Mouse (Mus musculus) kidney, postnatal 0 days (tissue): ENCODE results near the gene Zfp385a. TPM values are rescaled to one million over a fixed set of nuclear protein-coding genes. Genes with fewer than 3 reads are reported as not detected.

Source experiments
- ATAC-seq: fragments of 200-750 bp; cut with Nextera tagmentation; replicated peaks from 2 replicates; pipeline ENCODE4 v1.8.0; 2017; ENCODE audit warnings: low read depth, moderate number of reproducible peaks, moderate TSS enrichment, moderate library complexity; ENCODE audit not compliant: low FRiP score
- DNase-seq: peaks from one replicate; pipeline ENCODE4 v3.0.0-alpha.2; 2016; ENCODE audit warnings: low spot score
- H3K27ac ChIP-seq: fragments of 300-500 bp; sonication (generic); 2 replicates; pipeline ENCODE4 v1.5.1; 2014; ENCODE audit warnings: mild to moderate bottlenecking
- H3K27me3 ChIP-seq: fragments of 300-500 bp; sonication (generic); 2 replicates; pipeline ENCODE4 v1.6.1; 2014; ENCODE audit warnings: low read length, mixed read lengths; ENCODE audit not compliant: insufficient read depth
- H3K36me3 ChIP-seq: fragments of 300-500 bp; sonication (generic); 2 replicates; pipeline ENCODE4 v1.6.1; 2014; ENCODE audit warnings: low read length, mixed read lengths; ENCODE audit not compliant: insufficient read depth
- H3K4me1 ChIP-seq: fragments of 300-500 bp; sonication (generic); replicated peaks from 2 replicates; pipeline ENCODE4 v1.6.1; 2014; ENCODE audit warnings: antibody characterized with exemption, low read length, mixed read lengths; ENCODE audit not compliant: insufficient read depth
- H3K4me2 ChIP-seq: fragments of 300-500 bp; sonication (generic); 2 replicates; pipeline ENCODE4 v1.6.1; 2014; ENCODE audit warnings: mild to moderate bottlenecking, low read length, moderate library complexity, mixed read lengths
- H3K4me3 ChIP-seq: fragments of 300-500 bp; sonication (generic); replicated peaks from 2 replicates; pipeline ENCODE4 v1.5.1; 2014; ENCODE audit warnings: low read depth, low read length
- H3K9ac ChIP-seq: fragments of 300-500 bp; sonication (generic); 2 replicates; pipeline ENCODE4 v1.6.1; 2014; ENCODE audit warnings: low read depth, low read length
- H3K9me3 ChIP-seq: fragments of 300-500 bp; sonication (generic); replicated peaks from 2 replicates; pipeline ENCODE4 v1.6.1; 2016; ENCODE audit warnings: low read length, inconsistent platforms, mixed read lengths
- CTCF ChIP-seq: IDR thresholded peaks from 2 replicates; pipeline ENCODE4 v1.5.1; 2016; ENCODE audit warnings: antibody characterized with exemption, low read depth, mild to moderate bottlenecking, moderate library complexity
- WGBS: fragments of 180-500 bp; shearing (Covaris S2); extraction: QIAGEN DNeasy Blood & Tissue Kit; methylation state at CpG from one replicate; pipeline ENCODE4 v1.1.7; 2014; 5-methylcytosine and 5-hydroxymethylcytosine counted together
- polyA plus RNA-seq: library from polyadenylated mRNA; unstranded; fragments of >200 nt; fragmentation: Nextera tagmentation; extraction: Ambion mirVana; gene quantifications from 2 replicates; pipeline ENCODE4 v1.2.1, GENCODE M21; 2015

Gene Zfp385a
- polyA plus RNA-seq, 1 experiment from 2014 or later, result 11.8 TPM

DNA sequence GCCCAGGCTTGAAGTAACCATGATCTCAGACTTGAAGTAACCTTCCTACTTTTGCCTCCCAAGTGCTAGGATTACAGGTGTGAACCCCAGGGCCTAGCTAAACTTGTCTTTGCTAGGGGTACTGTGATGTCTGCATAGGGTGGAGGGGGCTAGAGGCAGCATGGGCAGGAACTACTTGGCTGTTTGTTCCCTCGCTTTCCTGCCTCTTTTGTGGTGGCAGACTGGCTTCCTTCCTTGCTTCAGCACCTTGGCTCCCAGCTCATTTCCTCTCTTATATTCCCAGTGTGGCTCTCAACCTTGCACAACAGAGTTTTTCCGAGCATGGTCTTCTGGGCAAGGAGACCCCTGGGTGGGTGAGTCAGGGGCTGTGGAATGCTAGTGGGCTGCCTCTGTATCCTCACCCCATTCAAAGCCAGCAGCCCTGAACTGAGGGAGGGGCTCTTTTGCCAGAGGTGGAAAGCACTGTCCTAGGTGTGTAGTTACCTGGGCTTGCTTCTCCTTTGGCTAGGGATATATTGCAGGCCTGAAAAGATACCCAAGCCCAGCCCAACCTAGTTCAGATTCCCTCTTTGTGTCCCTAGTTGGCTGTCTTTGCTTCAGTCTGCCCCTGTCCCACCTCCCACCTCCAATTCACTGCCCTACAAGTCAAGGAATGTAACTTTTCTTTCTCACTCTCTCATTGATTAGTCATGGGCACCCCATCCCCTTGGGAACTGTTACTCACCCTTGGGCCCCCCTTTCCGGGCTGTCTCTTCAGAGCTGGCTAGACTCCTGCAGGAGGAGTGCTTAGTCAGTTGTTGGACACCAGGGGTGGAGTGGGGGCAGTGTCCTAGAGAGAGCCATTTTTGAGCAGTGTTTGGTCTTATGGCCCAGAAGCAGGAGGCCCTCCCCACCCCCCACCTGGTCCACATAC, 38.1 kb upstream of the Zfp385a start:
- Histone ChIP-seq H3K4me3 (no peak overlapping the region), H3K27ac (0 out of 2 replicates have a peak overlapping the region, but pooled peaks have one; percentile 36), H3K4me1 (peaks cover 7% of the 10 kb centered on the region; the same call in 1 of the 2 replicates), H3K9me3 (no peaks in the 10 kb centered on the region), H3K4me2 (no peak overlapping the region), H3K27me3 (no peaks in the 10 kb centered on the region), H3K9ac (no peak overlapping the region), H3K36me3 (no peaks in the 10 kb centered on the region)
- no peak for TF ChIP-seq CTCF
- ATAC-seq, result peak; percentile 60; the same call in 1 of the 2 replicates
- no peak for DNase-seq
- WGBS, result 76% methylated on average over 3 of the region's 3 CpGs

DNA sequence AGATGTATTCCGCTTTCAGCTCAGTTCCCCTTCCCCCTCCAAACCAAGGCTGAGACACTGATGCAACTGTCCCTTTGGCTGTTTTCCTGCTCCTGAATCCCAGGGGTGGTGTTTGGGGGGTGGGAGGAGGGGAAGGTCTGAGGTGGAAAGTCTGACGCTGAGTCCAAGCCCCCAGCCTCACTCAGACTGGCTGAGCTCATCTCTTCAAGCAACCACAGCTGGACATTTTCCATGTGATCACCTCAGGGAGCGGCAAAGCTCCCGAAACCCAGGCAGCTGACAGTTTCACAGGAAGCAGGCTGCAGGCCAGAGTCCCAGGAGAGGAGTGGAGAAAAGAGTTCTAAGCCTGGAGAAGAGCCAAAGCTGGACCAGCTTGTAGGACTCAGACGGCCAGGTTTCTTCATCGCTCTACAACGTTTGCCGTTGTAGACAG, 37.0 kb upstream of the Zfp385a start:
- ATAC-seq (no peak), DNase-seq (peak; percentile 60)
- Histone ChIP-seq H3K4me1 (0 out of 2 replicates have a peak, but pooled peaks cover 2% of the 10 kb centered on the region), H3K36me3 (no peaks in the 10 kb centered on the region), H3K4me2 (no peak overlapping the region), H3K27ac (peak overlapping the region; percentile 25; the same call in 1 of the 2 replicates), H3K4me3 (no peak overlapping the region), H3K27me3 (no peaks in the 10 kb centered on the region), H3K9me3 (no peaks in the 10 kb centered on the region), H3K9ac (no peak overlapping the region)
- 53% methylated on average over 8 of the region's 8 CpGs for WGBS
- no peak for TF ChIP-seq CTCF

DNA sequence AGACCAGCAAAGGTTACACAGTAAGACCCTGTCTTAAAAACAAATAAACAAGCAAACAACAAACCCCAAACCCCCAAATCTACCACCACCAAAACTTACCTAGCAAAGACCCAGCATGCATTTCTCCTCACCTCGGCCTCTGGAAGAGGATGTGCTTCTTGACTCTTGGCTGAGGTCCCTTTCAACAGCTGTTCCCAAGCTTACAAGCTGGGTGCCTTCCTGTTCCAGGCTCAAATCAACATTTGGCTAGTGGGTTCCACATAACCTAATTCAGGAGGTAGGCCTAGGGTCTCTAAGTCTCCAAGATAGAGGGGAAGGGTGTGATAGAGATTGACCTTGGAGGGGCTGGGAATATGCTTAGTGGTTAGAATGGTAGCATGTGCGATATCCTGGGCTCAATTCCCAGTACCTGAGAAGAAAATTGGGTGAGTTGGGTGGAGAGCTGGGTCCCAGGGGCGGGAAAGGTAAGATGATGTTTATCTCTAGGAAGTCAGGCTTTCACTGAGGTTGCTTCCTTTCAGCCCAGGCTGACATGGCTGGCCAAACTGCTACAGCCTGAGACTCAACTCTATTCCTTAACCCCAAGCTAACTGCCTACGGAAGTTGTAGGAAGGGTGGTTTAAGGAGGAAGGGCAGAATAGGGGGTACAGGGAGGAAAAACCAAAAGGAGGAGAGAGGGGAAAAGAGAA, 35.4 kb upstream of the Zfp385a start:
- H3K27ac ChIP-seq, result no peak overlapping the region
- H3K9me3 ChIP-seq, result no peaks in the 10 kb centered on the region
- DNase-seq (no peak), ATAC-seq (no peak)
- H3K4me1 ChIP-seq, result 0 out of 2 replicates have a peak, but pooled peaks cover 2% of the 10 kb centered on the region
- 81% methylated on average over 4 of the region's 4 CpGs for WGBS
- no peak for TF ChIP-seq CTCF
- H3K9ac ChIP-seq, result no peak overlapping the region
- no peak overlapping the region for H3K4me3 ChIP-seq
- no peaks in the 10 kb centered on the region for H3K27me3 ChIP-seq
- no peak overlapping the region for H3K4me2 ChIP-seq
- no peaks in the 10 kb centered on the region for H3K36me3 ChIP-seq

DNA sequence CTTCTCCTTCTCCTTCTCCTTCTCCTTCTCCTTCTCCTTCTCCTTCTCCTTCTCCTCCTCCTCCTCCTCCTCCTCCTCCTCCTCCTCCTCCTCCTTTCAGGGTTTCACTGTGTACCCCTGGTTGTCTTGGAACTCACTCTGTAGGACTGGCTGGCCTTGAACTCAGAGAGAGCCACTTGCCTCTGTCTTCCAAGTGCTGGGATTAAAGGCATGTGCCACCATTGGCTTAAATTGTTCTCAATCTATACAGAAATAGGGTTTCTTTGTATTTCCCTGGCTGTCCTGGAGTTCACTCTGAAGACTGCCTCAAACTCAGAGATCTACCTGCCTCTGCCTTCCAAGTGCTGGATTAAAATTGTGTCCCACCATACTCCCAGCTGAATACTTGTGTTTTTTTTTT, 32.6 kb upstream of the Zfp385a start:
- H3K4me2 ChIP-seq, result no peak overlapping the region
- no peaks in the 10 kb centered on the region for H3K4me1 ChIP-seq
- no peak overlapping the region for H3K9ac ChIP-seq
- DNase-seq, result no peak
- no peak for ATAC-seq
- no peaks in the 10 kb centered on the region for H3K9me3 ChIP-seq
- TF ChIP-seq CTCF, result no peak
- H3K36me3 ChIP-seq, result no peaks in the 10 kb centered on the region
- no peaks in the 10 kb centered on the region for H3K27me3 ChIP-seq
- H3K27ac ChIP-seq, result no peak overlapping the region
- H3K4me3 ChIP-seq, result no peak overlapping the region

DNA sequence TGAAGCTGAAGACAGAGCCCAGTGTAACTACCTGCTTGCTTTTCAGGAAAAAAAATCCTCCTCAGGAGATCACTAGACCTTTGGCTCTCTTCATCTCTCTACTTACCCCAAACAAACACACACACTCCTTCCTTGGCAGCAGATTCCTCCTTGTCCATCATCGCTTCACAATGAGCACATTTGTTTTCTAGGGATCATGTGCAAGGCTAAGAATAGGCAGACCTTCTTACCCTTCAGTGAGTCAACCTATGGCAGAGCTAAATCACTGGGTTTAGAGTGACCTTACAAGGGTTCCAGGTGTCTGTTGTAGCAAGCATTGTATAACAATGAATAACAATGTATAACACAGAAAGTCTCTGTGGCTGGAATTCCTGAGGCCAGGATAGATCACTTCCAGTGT, 31.8 kb upstream of the Zfp385a start:
- H3K4me2 ChIP-seq, result no peak overlapping the region
- 90% methylated on average over 1 of the region's 1 CpGs for WGBS
- H3K9ac ChIP-seq, result no peak overlapping the region
- H3K4me3 ChIP-seq, result no peak overlapping the region
- TF ChIP-seq CTCF, result no peak
- ATAC-seq (no peak), DNase-seq (no peak)
- H3K27me3 ChIP-seq, result no peaks in the 10 kb centered on the region
- H3K9me3 ChIP-seq, result no peaks in the 10 kb centered on the region
- no peaks in the 10 kb centered on the region for H3K36me3 ChIP-seq
- no peaks in the 10 kb centered on the region for H3K4me1 ChIP-seq
- no peak overlapping the region for H3K27ac ChIP-seq

DNA sequence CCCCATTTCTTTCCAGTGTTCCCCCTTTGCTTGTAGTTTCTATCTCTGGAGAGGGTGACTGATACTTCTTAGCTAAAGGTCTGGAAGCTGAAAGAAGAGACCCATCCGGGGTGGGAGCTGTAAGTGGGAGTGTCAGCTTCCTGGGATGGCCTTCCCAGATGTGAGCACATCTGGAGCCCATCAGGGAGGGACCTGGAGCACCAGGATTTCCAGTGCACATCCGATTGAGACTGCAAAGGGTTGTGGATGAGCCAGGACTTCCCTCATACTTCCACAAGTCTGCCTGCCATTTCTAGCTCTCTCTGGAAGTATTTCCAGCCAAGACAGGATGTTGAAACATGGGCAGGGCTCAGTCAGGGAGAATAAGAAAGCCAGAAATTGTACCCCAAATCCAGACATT, 31.3 kb upstream of the Zfp385a start:
- Histone ChIP-seq H3K4me3 (no peak overlapping the region), H3K4me2 (no peak overlapping the region), H3K9me3 (no peaks in the 10 kb centered on the region), H3K9ac (no peak overlapping the region), H3K36me3 (no peaks in the 10 kb centered on the region), H3K27ac (no peak overlapping the region), H3K4me1 (no peaks in the 10 kb centered on the region), H3K27me3 (no peaks in the 10 kb centered on the region)
- WGBS, result 4% methylated on average over 2 of the region's 2 CpGs
- no peak for TF ChIP-seq CTCF
- ATAC-seq (no peak), DNase-seq (peak; percentile 60)
